Mouse (Mus musculus) ES-E14 (cell line): Measurements from ENCODE around the gene Acp2.

Experiments
- MAFK ChIP-seq: IDR thresholded peaks from 2 replicates; pipeline ENCODE4 v1.6.1; 2014; ENCODE audit warnings: mild to moderate bottlenecking, low read depth, low read length, inconsistent platforms; ENCODE audit not compliant: insufficient read depth
- ZC3H11A ChIP-seq: IDR thresholded peaks from 2 replicates; pipeline ENCODE4 v1.6.1; 2012; ENCODE audit warnings: low read depth, mild to moderate bottlenecking, inconsistent platforms, low read length, borderline replicate concordance
- ZNF384 ChIP-seq: IDR thresholded peaks from 2 replicates; pipeline ENCODE4 v1.6.1; 2012; ENCODE audit warnings: low read depth, low read length, inconsistent platforms

GRCm38 (mm10) chr2:91258054-91258453 is 55.4 kb downstream of the Acp2 start:
- TF ChIP-seq ZC3H11A: no peak
- TF ChIP-seq ZNF384: no peak
- no peak for TF ChIP-seq MAFK
